Mouse (Mus musculus) thymus, postnatal 36 days (tissue): Measurements from ENCODE around the gene Serpinh1.
A peak's percentile ranks its signal among the peaks of the same experiment; 100 is the strongest.
"Not testable (repeated sequence)": the region's sequence is repeated elsewhere in the genome, so short reads cannot be mapped to it uniquely, and the experiment has no call there.

Experiments
- DNase-seq, 2 experiments: peaks; one replicate each; pipeline ENCODE4 v3.0.0; 2022; ENCODE audit warnings: mixed read lengths in 2 of 2

Serpinh1 gene

DNA sequence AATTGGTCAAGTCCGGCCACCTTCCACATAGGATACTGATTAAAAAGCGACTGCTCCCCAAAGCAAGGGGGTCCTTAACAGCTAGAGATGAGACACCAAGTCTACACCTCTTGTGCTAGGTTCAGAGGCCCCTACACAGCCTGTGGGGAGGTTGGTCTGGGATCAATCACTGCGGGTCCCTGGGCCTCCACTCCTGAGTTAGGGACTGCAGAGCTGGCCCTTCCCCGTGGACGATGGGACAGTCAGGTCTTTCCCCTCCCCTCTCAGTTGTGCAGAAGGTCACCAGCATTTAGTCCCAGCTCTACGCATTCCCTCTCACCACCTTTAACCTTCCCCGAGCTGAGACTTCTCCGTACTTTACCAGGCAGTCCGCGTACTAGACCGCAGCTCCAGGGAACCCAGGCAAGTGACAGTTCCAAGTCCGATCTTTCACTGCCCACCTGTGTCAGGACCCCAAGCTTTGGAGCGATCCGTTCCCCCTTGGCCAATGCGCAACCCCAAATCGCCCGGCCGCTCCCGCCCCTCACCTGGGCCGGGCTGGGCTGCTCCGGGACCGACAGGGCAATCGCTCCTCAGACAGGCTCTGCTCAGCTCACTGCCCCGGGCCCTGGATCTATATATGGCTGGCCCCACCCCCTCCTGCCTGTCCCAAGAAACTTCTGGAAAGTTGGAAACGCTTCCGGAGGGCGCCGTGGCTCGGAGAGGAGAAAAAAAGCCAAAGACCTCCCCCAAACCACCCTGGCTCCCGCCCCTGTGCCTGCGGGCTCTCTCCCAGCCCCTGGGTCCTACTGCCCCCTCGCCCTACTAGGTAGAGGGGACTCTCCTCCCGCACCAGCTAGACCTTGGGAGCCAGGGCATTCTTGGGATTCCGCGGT is at the start of gene Serpinh1:
Gene Serpinh1 (minus strand): TSS at position 714 of the 875 bp plus-strand sequence.
- DNase-seq = no peak

DNA sequence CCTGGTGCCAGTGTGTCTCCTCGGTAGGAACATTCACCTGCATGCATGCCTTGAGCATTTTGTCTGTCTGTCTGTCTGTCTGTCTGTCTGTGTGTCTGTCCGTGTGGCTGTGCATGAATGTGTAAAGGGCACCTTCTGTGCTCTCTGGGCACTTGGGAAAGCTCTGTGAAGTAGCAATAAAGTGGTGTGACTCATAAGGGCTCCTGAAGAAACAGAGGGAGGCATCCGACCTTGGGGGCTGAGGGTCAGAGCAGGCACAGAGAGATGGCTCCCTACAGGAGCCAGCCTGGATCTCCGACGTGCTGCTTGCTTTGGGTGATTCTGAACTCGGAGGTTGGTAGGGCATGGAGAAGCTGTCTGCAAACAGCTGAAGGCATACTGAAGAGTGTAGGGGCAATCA is 49.4 kb upstream of the Serpinh1 start:
- no peak for DNase-seq

GRCm38 (mm10) chr7:99401373-99401772 is 48.3 kb upstream of the Serpinh1 start:
- DNase-seq = no peak

DNA sequence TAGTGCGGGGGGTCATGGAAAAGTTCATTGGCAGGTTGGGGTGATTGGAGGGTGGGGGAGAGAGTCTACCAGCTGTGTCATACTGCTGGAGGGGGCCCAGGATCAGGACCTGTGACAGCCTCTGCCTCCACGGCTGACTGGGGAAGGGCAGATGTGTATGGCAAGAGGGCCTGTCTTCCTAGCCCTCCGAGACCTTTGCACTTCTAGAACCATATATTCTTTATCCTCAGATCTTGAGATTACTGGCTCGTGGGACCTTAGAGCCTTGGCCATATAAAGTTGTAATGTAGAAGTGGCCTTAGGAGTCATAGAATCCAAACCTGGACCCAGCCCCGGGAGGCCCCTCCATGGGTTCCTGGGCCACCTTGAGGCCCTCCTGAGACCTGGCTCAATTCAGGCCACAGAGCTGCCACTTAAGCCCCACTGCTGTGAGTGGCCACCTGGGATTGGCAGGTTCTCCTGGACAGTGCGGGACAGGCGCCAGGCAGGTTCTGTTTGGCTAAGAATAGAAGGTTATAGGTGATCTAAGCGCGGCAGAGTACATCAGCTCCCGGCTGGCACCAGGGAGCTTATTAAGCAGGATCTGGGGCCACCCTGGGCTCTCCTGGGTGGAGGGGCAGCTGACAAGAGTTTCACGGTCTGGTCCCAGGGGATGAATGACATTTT is 44.1 kb upstream of the Serpinh1 start:
- DNase-seq = no peak

GRCm38 (mm10) chr7:99395908-99396616 is 43.0 kb upstream of the Serpinh1 start:
- DNase-seq = no peak

DNA sequence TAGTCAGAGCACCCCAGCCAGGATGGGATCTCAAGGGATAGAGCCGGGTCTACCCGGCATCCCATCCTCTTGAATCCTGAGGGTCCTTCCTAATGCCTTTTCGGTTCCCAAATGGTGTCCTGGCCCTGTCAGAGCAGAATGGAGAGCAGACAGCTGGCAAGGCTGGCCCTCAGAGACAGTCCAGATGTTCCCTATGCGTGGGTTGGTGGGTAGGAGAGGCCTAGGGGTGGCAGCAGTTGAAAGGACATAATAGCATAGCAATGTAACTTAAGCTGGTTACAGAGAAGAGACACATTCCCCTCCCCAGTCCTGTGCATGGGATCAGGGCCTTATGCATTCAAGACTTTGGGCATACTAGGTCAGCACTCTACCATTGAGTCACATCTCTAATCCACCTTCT is 42.3 kb upstream of the Serpinh1 start:
- no peak for DNase-seq

- DNase-seq = no peak
Observed at GRCm38 (mm10) chr7:99393711-99394325, 40.8 kb upstream of the Serpinh1 start.

DNA sequence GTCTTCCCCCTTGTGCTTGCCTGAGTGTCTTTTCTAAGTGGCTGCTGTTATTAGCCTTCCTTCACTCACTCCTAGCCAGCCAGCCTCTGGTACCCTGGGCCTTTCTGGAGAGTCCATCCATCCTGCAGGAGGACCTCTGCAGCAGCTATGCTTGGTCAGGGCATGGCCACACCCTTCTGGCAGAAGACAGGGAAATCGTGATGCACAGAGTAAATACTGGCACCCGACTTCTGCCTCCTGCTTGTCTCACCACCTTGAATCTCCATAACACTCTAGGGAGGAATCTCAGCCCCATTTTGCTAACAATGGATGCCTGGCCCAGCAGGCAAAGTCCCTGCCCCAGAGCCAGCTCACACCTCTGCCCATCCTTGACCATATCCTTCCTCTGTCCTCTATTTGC is 39.7 kb upstream of the Serpinh1 start:
- no peak for DNase-seq

DNA sequence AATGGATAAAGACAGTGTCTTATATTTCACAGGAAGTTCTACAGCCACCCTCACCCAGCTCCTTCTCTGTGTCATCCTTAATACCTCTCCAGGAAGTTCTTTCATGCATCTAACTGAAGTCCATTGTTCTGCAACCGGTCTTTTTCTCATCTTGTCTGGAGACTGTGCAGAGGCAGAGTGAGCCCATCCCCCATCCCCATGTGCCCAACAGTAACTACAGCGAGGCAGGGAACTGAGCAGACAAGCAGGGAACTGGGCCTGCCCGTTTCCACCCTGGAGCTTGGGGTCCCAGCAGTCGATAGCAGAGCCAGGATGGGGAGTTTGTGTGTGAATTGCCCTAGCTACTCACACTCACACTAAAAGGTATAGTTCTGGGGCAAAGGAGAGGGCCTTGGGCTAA is 37.5 kb upstream of the Serpinh1 start:
- no peak for DNase-seq

DNA sequence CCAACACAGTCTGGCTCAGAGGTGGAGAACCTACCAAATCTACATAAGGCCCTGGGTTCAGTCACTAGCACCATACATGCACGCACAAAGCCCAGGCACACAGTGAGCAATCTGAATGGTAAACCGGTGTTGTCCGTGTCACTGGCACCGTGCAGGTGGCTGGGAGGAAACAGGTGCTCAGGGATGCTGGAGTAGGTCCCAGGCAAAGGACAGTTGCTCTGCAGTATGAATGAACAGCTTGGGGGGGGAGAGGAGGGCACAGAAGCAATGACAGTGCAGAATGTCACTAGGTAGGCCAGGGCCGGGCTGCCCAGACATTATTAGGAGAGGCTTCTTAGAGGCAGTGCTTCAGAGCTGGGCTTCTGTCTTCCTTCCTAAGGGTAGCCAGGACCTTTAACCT is 34.3 kb upstream of the Serpinh1 start:
- DNase-seq = no peak

DNA sequence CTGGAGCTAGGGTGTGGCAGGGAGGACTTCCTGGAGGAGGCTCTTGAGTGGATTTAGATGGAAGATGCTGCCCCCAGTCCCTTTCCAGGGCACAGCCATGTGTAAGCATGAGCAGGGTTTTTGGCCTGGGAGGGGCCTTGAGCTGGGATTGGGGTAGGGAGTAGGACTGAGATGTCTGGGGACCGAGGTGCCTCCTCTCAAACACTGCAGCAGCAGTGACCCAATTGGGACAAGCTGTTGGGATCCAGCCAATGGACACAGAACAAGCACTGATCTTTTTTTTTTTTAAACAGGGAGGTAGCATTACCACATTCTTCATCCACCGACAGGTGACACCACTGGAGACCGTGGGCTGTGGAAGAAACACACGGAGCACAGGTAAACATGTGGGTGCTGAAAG is 33.8 kb upstream of the Serpinh1 start:
- no peak for DNase-seq

- no peak for DNase-seq
Observed at GRCm38 (mm10) chr7:99386030-99386429, 33.0 kb upstream of the Serpinh1 start.

GRCm38 (mm10) chr7:99384101-99384611 is 31.1 kb upstream of the Serpinh1 start:
- DNase-seq = no peak

DNA sequence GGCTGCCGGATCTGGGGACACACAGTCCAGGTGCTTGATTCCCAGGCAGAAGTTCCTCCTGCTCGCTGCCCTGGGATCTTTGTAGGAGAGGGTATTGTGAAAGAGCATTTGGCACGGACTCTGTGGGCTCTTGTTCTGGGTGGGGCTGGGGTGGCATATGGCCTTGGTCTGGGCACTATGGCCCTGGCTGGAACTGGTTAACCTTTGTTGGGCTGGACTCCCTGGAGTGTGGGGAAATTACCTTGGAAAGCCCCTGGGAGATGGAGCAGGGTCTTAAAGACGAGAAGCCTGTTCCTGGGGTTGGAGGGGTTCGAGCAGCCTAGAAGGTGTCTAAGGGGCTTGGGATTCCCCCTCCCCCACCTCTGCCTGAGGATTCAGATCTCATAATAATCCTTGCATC is 30.2 kb upstream of the Serpinh1 start:
- DNase-seq = no peak

- peak in 1 of 2 experiments; percentile 13 for DNase-seq
Observed at GRCm38 (mm10) chr7:99382088-99383000, 29.3 kb upstream of the Serpinh1 start.

DNA sequence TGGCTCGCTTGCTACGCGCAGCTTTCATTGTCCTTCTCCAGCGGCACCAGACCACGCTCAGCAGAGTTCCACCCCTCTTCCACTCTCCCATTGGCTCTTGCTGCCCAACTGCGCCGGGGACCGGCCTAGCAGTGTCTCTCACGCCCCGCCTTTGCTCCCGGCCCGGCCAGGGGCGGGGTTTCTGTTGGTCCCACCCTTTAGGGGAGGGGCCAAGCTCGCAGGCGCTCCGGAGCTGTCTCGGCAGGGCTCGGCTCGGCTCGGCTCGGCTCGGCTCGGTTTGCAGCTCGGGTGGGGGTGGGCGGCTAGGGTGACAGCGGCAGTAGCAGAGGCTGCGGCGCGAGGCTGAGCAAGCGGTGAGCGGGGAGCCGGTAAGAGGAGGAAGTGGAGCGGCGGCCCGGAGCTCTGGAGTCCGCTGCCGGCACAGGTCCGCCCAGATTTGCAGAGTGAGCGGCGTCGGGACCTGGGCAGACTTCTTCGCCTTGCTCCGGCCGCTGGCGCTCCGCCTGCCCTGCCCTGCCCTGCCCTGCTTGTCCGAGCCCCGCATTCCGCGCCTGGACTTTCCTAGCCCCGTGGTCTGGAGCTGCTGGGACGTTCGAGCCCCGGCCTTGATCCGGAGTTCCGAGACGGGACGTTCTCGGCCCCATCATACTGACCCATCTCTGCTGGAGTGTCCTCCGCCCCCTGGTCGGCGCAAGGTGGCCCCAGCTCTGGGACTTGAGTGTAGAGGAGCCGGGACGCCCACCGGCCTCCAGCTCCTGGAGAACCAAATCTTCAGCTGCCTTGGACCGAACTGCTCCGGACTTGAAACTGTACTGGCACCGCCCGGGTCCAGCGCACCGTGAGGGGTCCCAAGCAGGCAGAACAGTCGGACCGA is 28.4 kb upstream of the Serpinh1 start, which contains the start of gene Gdpd5:
Gene Gdpd5 (plus strand): TSS at position 201 of the 874 bp plus-strand sequence.
- peak; percentile 97 to 99 for DNase-seq

DNA sequence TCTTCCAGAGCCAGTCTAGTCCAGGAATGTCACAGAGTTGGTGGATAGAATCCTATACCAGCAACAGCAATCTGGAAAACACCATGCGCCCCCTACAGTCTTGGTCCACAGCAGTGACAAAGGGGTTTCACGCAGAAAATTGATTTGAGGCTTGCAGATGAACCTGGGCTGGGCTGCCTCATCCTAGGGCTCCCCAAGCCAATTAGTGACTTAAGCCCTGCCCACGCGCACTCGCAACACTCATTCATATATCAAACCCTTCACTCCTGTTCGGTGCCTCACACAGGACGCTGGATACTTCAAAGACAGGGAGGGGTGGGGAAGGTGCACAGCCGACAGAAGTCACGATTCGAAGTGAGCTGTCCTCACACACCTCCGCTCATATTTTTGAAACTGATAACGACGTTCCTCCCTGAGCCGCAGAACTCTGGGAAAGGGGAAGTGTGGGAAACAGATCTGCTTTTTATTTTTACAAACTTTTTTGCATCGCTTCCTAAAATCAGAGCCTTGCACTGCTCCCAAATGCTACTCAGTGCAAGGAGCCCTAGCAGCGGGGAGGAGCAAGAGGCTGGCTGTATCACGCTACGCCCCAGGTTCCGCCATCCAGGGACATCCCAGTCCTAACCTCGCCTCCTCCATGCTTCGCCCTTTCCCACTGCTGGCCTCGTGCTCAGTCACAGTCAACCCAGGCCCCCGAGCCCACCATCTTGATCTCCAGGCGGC is 27.6 kb upstream of the Serpinh1 start:
- DNase-seq = peak; percentile 29 to 42

DNA sequence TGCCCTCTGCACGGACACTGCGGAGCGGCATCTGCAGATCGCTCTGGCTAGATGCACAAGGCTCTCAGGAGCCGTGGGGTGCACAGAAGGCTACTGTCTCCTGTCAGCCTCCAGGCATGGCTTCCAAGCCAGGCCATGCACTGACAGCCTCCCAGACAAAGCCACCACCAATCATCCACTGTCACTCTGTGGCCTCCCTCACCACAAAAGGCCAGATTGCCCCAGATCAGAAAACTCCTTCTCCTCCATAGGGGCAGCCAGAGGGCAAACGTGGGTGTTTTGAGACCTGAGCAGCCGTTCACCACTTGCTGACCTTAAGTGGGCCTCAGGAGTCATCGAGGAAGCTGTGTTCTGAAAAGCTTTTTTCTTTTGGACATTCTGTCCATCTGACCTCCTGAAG is 25.8 kb upstream of the Serpinh1 start:
- DNase-seq = no peak

GRCm38 (mm10) chr7:99375455-99375854 is 22.4 kb upstream of the Serpinh1 start:
- DNase-seq = peak; percentile 67 to 80

DNA sequence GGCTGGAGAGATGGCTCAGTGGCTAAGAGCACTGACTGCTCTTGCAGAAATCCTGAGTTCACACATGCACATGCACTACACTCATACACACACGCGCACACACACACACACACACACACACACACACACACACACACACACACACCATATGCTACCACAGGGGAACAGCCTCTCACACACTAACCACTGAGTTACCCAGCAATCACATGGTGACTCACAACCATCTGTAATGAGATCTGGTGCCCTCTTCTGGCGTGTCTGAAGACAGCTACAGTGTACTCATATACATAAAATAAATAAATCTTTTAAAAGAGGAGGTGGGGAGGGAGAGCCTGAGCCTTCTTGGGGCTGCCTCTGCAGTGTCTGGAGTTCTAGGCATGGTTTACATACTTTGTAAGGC is 21.3 kb upstream of the Serpinh1 start:
- DNase-seq = not testable (repeated sequence)
